ENCODE assay signal across 21 mouse cellular contexts in genomic region chr17:26240120-26240790, GRCm38 (mm10). TPM values are rescaled to one million over a fixed set of nuclear protein-coding genes. Genes with fewer than 3 reads are reported as not detected.
DNase-seq lines count a peak whose midpoint lies in the region; ATAC-seq and TF ChIP-seq lines count a peak whose summit lies in the region.
"Had no signal": no experiment of that assay in that cellular context is flagged by ENCODE, and none has a peak within 500 bp of the region (broad histone marks: within the 10 kb centered on the region; RNA-seq: fewer than 3 reads in every experiment).

No protein-coding gene starts in this region.

- intact Hi-C loops in left cerebral cortex, postnatal 10 days (cut with DNase I) = loop anchor here (5.0 kb wide), 1 partner anchor 33 kb away; the partner anchor contains the start of gene Arhgdig

- 17% methylated on average over 6 of the region's 6 CpGs for WGBS in liver, embryonic 13.5 days (ENCODE audit: insufficient replicate concordance)
- 52% methylated on average over 6 of the region's 6 CpGs for WGBS in stomach, postnatal 0 days

- no peak for TF ChIP-seq EP300 in stomach, postnatal 0 days (optimal IDR thresholded peaks at IDR 0.05)

- peak overlapping the region; percentile 30; the same call in 1 of the 2 replicates for H3K27ac ChIP-seq in layer of hippocampus, adult 2 months
- peak overlapping the region; percentile 70 for H3K27ac ChIP-seq in liver, embryonic 13.5 days
- H3K27ac ChIP-seq in stomach, postnatal 0 days (replicated peaks) = peak overlapping the region; percentile 41; the same call in 1 of the 2 replicates
- H3K27ac ChIP-seq: embryonic facial prominence, embryonic 15.5 days; forebrain, embryonic 10.5 days; hindbrain, embryonic 13.5 days; neural tube, embryonic 15.5 days had no signal

- peak; percentile 25; the same call in 1 of the 2 replicates for ATAC-seq in liver, embryonic 13.5 days (ENCODE audit: low read depth)
- ATAC-seq in stomach, postnatal 0 days (ENCODE audit: low FRiP score, low TSS enrichment) = no peak
- ATAC-seq in cerebellum, adult (ENCODE audit: insufficient number of reproducible peaks, low FRiP score, low TSS enrichment) = no peak

- no peaks in the 10 kb centered on the region for H3K36me3 ChIP-seq in liver, embryonic 13.5 days
- no peaks in the 10 kb centered on the region for H3K36me3 ChIP-seq in stomach, postnatal 0 days (ENCODE audit: control insufficient read depth, insufficient read depth, low read length)
- H3K36me3 ChIP-seq: embryonic facial prominence, embryonic 15.5 days; forebrain, embryonic 10.5 days; hindbrain, embryonic 13.5 days; neural tube, embryonic 15.5 days had no signal

- no peak for DNase-seq in layer of hippocampus, adult 2 months (ENCODE audit: low spot score in 2 of 2)
- no peak for DNase-seq in layer of hippocampus, postnatal 25 days (ENCODE audit: extremely low spot score in 1 of 2, low spot score in 1 of 2)
- DNase-seq in MN1 (ENCODE audit: low spot score) = peak; percentile 58
- DNase-seq in liver, embryonic 13.5 days = no peak
- no peak for DNase-seq in stomach, postnatal 0 days (ENCODE audit: low spot score)
- no peak for DNase-seq in left cerebral cortex, postnatal 10 days (ENCODE audit: extremely low spot score in 1 of 2, low spot score in 2 of 2)
- no peak for DNase-seq in neural tube, embryonic 10.5 days (ENCODE audit: extremely low spot score, low spot score)
- DNase-seq: cerebellum, postnatal 10 days; gastrocnemius, postnatal 14 days; heart, postnatal 10 days; kidney, adult 11 months; kidney, postnatal 10 days; lung, postnatal 10 days; retina, postnatal 1 day had no signal

- no peaks in the 10 kb centered on the region for H3K27me3 ChIP-seq in liver, embryonic 13.5 days
- H3K27me3 ChIP-seq in stomach, postnatal 0 days (ENCODE audit: control insufficient read depth, insufficient read depth, low read length) = no peaks in the 10 kb centered on the region
- H3K27me3 ChIP-seq: embryonic facial prominence, embryonic 15.5 days; hindbrain, embryonic 13.5 days; neural tube, embryonic 15.5 days had no signal

- 0 out of 2 replicates have a peak overlapping the region, but pooled peaks have one; percentile 15 for H3K4me2 ChIP-seq in liver, embryonic 13.5 days
- H3K4me2 ChIP-seq in stomach, postnatal 0 days (replicated peaks; ENCODE audit: low read depth) = no peak overlapping the region
- H3K4me2 ChIP-seq: embryonic facial prominence, embryonic 15.5 days; hindbrain, embryonic 13.5 days; neural tube, embryonic 15.5 days had no signal

- no peak for TF ChIP-seq CTCF in layer of hippocampus, adult 2 months (conservative IDR thresholded peaks at IDR 0.05)
- TF ChIP-seq CTCF in stomach, postnatal 0 days (IDR thresholded peaks at IDR 0.05; ENCODE audit: low read depth) = no peak

- peaks cover 74% of the 10 kb centered on the region for H3K4me1 ChIP-seq in liver, embryonic 13.5 days (replicated peaks)
- peaks cover 2% of the 10 kb centered on the region for H3K4me1 ChIP-seq in stomach, postnatal 0 days (replicated peaks; ENCODE audit: control insufficient read depth, insufficient read depth)

- H3K9ac ChIP-seq in liver, embryonic 13.5 days = no peak overlapping the region
- no peak overlapping the region for H3K9ac ChIP-seq in stomach, postnatal 0 days (ENCODE audit: low read length)
- H3K9ac ChIP-seq: embryonic facial prominence, embryonic 15.5 days; hindbrain, embryonic 13.5 days; neural tube, embryonic 15.5 days had no signal

- H3K4me3 ChIP-seq in layer of hippocampus, adult 2 months = no peak overlapping the region
- no peak overlapping the region for H3K4me3 ChIP-seq in liver, embryonic 13.5 days (replicated peaks)
- no peak overlapping the region for H3K4me3 ChIP-seq in stomach, postnatal 0 days (ENCODE audit: low read depth, low read length)
- H3K4me3 ChIP-seq: embryonic facial prominence, embryonic 15.5 days; forebrain, embryonic 10.5 days; hindbrain, embryonic 13.5 days; megakaryocyte, embryonic 14.5 days; neural tube, embryonic 15.5 days had no signal

- H3K9me3 ChIP-seq in liver, embryonic 13.5 days (replicated peaks) = no peaks in the 10 kb centered on the region
- H3K9me3 ChIP-seq in stomach, postnatal 0 days (ENCODE audit: control insufficient read depth, low read length) = no peaks in the 10 kb centered on the region
- H3K9me3 ChIP-seq: embryonic facial prominence, embryonic 15.5 days; forebrain, embryonic 10.5 days; hindbrain, embryonic 13.5 days; neural tube, embryonic 15.5 days had no signal

RNA-seq across cellular contexts. Expression of gene Fam234a, which starts 3.8 kb away (rescaled TPM):
- total RNA-seq in layer of hippocampus, adult 2 months (2021) = 10 to 100 TPM; 18.8 to 21.0 TPM
- 10 to 100 TPM; 16.1 to 17.5 TPM for total RNA-seq in layer of hippocampus, postnatal 25 days (2021)
- 11.9 and 12.0 TPM in 2 replicates for polyA plus RNA-seq in liver, embryonic 13.5 days (2015; fragmentation: Nextera tagmentation; extraction: Ambion mirVana)
- 98.0 and 99.1 TPM in 2 replicates for polyA plus RNA-seq in stomach, postnatal 0 days (2015; fragmentation: Nextera tagmentation; extraction: Ambion mirVana)
- 10 to 100 TPM; 18.2 to 21.3 TPM for total RNA-seq in left cerebral cortex, postnatal 10 days (2021)

RNA-seq across cellular contexts. Expression of gene Luc7l, which starts 12.4 kb away (rescaled TPM):
- 10 to 100 TPM; 87.5 to 91.9 TPM for total RNA-seq in layer of hippocampus, adult 2 months (2021)
- total RNA-seq in layer of hippocampus, postnatal 25 days (2021) = 10 to 100 TPM; 77.6 to 86.4 TPM
- polyA plus RNA-seq in liver, embryonic 13.5 days (2015; fragmentation: Nextera tagmentation; extraction: Ambion mirVana) = 40.8 and 50.9 TPM in 2 replicates
- polyA plus RNA-seq in stomach, postnatal 0 days (2015; fragmentation: Nextera tagmentation; extraction: Ambion mirVana) = 42.9 and 46.2 TPM in 2 replicates
- total RNA-seq in left cerebral cortex, postnatal 10 days (2021) = 10 to 100 TPM; 83.1 to 83.4 TPM

RNA-seq across cellular contexts. Expression of gene Arhgdig, which starts 32.7 kb away (rescaled TPM):
- 10 to 100 TPM; 59.4 to 61.4 TPM for total RNA-seq in layer of hippocampus, adult 2 months (2021)
- total RNA-seq in layer of hippocampus, postnatal 25 days (2021) = 10 to 100 TPM; 71.8 to 83.1 TPM
- polyA plus RNA-seq in liver, embryonic 13.5 days (2015; fragmentation: Nextera tagmentation; extraction: Ambion mirVana) = 15.9 and 21.7 TPM in 2 replicates
- 133 and 139 TPM in 2 replicates for polyA plus RNA-seq in stomach, postnatal 0 days (2015; fragmentation: Nextera tagmentation; extraction: Ambion mirVana)
- total RNA-seq in left cerebral cortex, postnatal 10 days (2021) = 100 to 1,000 TPM; 228 to 258 TPM

RNA-seq across cellular contexts. Expression of gene Rgs11, which starts 37.5 kb away (rescaled TPM):
- total RNA-seq in layer of hippocampus, adult 2 months (2021) = 10 to 100 TPM; 49.2 to 56.9 TPM
- total RNA-seq in layer of hippocampus, postnatal 25 days (2021) = 10 to 100 TPM; 36.8 to 52.1 TPM
- polyA plus RNA-seq in liver, embryonic 13.5 days (2015; fragmentation: Nextera tagmentation; extraction: Ambion mirVana) = 0.30 and 0.48 TPM in 2 replicates
- 24.4 and 27.5 TPM in 2 replicates for polyA plus RNA-seq in stomach, postnatal 0 days (2015; fragmentation: Nextera tagmentation; extraction: Ambion mirVana)
- 10 to 100 TPM; 72.4 to 73.3 TPM for total RNA-seq in left cerebral cortex, postnatal 10 days (2021)

RNA-seq across cellular contexts. Expression of gene Pdia2, which starts 41.4 kb away (rescaled TPM):
- total RNA-seq in layer of hippocampus, adult 2 months (2021) = under 1 TPM in 1 of 2 experiments, not detected in 1; 0.61 TPM
- total RNA-seq in layer of hippocampus, postnatal 25 days (2021) = under 1 TPM; 0.30 to 0.80 TPM
- 72.7 and 75.6 TPM in 2 replicates for polyA plus RNA-seq in liver, embryonic 13.5 days (2015; fragmentation: Nextera tagmentation; extraction: Ambion mirVana)
- 172 and 176 TPM in 2 replicates for polyA plus RNA-seq in stomach, postnatal 0 days (2015; fragmentation: Nextera tagmentation; extraction: Ambion mirVana)
- 1 to 10 TPM in 1 of 2 experiments, under 1 TPM in 1; 0.67 to 1.1 TPM for total RNA-seq in left cerebral cortex, postnatal 10 days (2021)
- total RNA-seq: gastrocnemius, postnatal 14 days; heart, adult 8-10 months; heart, postnatal 10 days had no signal
